Mouse (Mus musculus): ENCODE results near the gene Cacng6. TPM values are rescaled to one million over a fixed set of nuclear protein-coding genes. Genes with fewer than 3 reads are reported as not detected.
A peak's percentile ranks its signal among the peaks of the same experiment; 100 is the strongest.

Cacng6 gene
- polyA plus RNA-seq, 1 experiment from 2014 or later = 0.09 TPM

- no peaks in the 10 kb centered on the region for H3K36me3 ChIP-seq (ENCODE audit: control insufficient read depth, insufficient read depth, low read length)
- WGBS = 74% methylated on average over 4 of the region's 4 CpGs
- H3K27me3 ChIP-seq (replicated peaks; ENCODE audit: control insufficient read depth, insufficient read depth, low read length) = no peaks in the 10 kb centered on the region
- no peak overlapping the region for H3K9ac ChIP-seq (ENCODE audit: low read length)
- no peak overlapping the region for H3K4me3 ChIP-seq (ENCODE audit: low read depth, low read length)
- no peaks in the 10 kb centered on the region for H3K4me1 ChIP-seq (ENCODE audit: control insufficient read depth, insufficient read depth, low read length)
- ATAC-seq = no peak
- DNase-seq (ENCODE audit: low spot score) = no peak
- H3K4me2 ChIP-seq (ENCODE audit: low read length) = no peak overlapping the region
- H3K27ac ChIP-seq (ENCODE audit: low read depth, low read length) = no peak overlapping the region
- no peaks in the 10 kb centered on the region for H3K9me3 ChIP-seq (replicated peaks; ENCODE audit: control insufficient read depth, low read length)
Measured at GRCm38 (mm10) chr7:3447026-3447425, 23.0 kb downstream of the Cacng6 start.

- no peaks in the 10 kb centered on the region for H3K36me3 ChIP-seq (ENCODE audit: control insufficient read depth, insufficient read depth, low read length)
- no peaks in the 10 kb centered on the region for H3K9me3 ChIP-seq (replicated peaks; ENCODE audit: control insufficient read depth, low read length)
- H3K4me3 ChIP-seq (ENCODE audit: low read depth, low read length) = no peak overlapping the region
- H3K27me3 ChIP-seq (replicated peaks; ENCODE audit: control insufficient read depth, insufficient read depth, low read length) = no peaks in the 10 kb centered on the region
- H3K9ac ChIP-seq (ENCODE audit: low read length) = no peak overlapping the region
- H3K27ac ChIP-seq (ENCODE audit: low read depth, low read length) = no peak overlapping the region
- DNase-seq (ENCODE audit: low spot score) (peak; percentile 78), ATAC-seq (peak; percentile 79)
- H3K4me2 ChIP-seq (ENCODE audit: low read length) = no peak overlapping the region
- no peaks in the 10 kb centered on the region for H3K4me1 ChIP-seq (ENCODE audit: control insufficient read depth, insufficient read depth, low read length)
- WGBS = 17% methylated on average over 15 of the region's 15 CpGs
Measured at GRCm38 (mm10) chr7:3448737-3449454, 24.9 kb downstream of the Cacng6 start.

DNA sequence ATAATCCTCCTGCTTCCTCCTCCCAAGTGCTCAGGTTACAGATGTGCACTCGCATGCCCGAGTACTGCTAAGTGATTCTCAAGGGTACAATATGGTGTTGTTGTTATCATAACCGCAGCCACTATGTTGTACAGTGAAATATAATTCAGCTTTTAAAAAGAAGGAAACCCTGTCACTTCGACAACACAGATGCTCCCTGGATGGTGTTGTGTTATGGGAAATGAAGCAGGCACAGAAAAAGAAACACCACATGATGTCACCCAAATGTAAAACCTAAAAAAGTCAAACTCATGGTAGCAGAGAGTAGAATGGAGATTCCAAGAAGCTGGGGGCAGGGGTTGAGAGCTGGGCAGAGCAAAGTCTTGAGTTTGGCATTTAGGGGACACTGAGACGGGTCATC is 26.7 kb downstream of the Cacng6 start:
- Histone ChIP-seq H3K9ac (ENCODE audit: low read length) (no peak overlapping the region), H3K4me2 (ENCODE audit: low read length) (no peak overlapping the region), H3K9me3 (replicated peaks; ENCODE audit: control insufficient read depth, low read length) (no peaks in the 10 kb centered on the region), H3K27me3 (replicated peaks; ENCODE audit: control insufficient read depth, insufficient read depth, low read length) (no peaks in the 10 kb centered on the region), H3K4me1 (ENCODE audit: control insufficient read depth, insufficient read depth, low read length) (no peaks in the 10 kb centered on the region), H3K27ac (ENCODE audit: low read depth, low read length) (no peak overlapping the region), H3K4me3 (ENCODE audit: low read depth, low read length) (no peak overlapping the region), H3K36me3 (ENCODE audit: control insufficient read depth, insufficient read depth, low read length) (no peaks in the 10 kb centered on the region)
- DNase-seq (ENCODE audit: low spot score) = no peak
- 77% methylated on average over 5 of the region's 5 CpGs for WGBS
- ATAC-seq = no peak

DNA sequence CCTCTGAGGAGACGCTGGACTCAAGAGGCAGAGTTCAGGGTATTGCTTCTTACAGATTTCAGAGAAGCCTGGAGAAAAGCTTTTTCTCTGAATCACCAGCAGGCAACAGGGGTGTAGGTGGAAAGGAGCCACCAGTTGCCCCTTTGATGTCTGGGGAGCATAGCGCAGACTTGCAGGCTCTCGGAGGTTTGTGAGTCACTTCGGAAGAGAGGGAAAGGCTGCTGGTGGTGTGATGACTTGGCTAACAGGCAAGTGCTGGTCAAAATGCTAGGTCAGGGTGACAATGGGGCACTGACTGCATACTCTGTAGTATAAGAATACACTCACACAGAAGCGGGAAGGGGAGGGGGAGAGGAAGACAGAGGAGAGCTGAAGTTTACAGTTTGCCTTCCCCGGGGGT is 27.2 kb downstream of the Cacng6 start:
- Histone ChIP-seq H3K4me3 (ENCODE audit: low read depth, low read length) (no peak overlapping the region), H3K27me3 (replicated peaks; ENCODE audit: control insufficient read depth, insufficient read depth, low read length) (no peaks in the 10 kb centered on the region), H3K27ac (ENCODE audit: low read depth, low read length) (no peak overlapping the region), H3K4me1 (ENCODE audit: control insufficient read depth, insufficient read depth, low read length) (no peaks in the 10 kb centered on the region), H3K36me3 (ENCODE audit: control insufficient read depth, insufficient read depth, low read length) (no peaks in the 10 kb centered on the region), H3K9me3 (replicated peaks; ENCODE audit: control insufficient read depth, low read length) (no peaks in the 10 kb centered on the region), H3K9ac (ENCODE audit: low read length) (no peak overlapping the region), H3K4me2 (ENCODE audit: low read length) (no peak overlapping the region)
- DNase-seq (ENCODE audit: low spot score) (no peak), ATAC-seq (no peak)
- WGBS = 53% methylated on average over 6 of the region's 6 CpGs

- H3K27ac ChIP-seq (ENCODE audit: low read depth, low read length) = no peak overlapping the region
- no peaks in the 10 kb centered on the region for H3K4me1 ChIP-seq (ENCODE audit: control insufficient read depth, insufficient read depth, low read length)
- 60% methylated on average over 12 of the region's 12 CpGs for WGBS
- H3K9me3 ChIP-seq (replicated peaks; ENCODE audit: control insufficient read depth, low read length) = no peaks in the 10 kb centered on the region
- no peak overlapping the region for H3K4me3 ChIP-seq (ENCODE audit: low read depth, low read length)
- no peak for ATAC-seq
- H3K36me3 ChIP-seq (ENCODE audit: control insufficient read depth, insufficient read depth, low read length) = no peaks in the 10 kb centered on the region
- no peaks in the 10 kb centered on the region for H3K27me3 ChIP-seq (replicated peaks; ENCODE audit: control insufficient read depth, insufficient read depth, low read length)
- no peak overlapping the region for H3K9ac ChIP-seq (ENCODE audit: low read length)
- DNase-seq (ENCODE audit: low spot score) = no peak
- H3K4me2 ChIP-seq (ENCODE audit: low read length) = no peak overlapping the region
Measured at GRCm38 (mm10) chr7:3452821-3453485, 29.0 kb downstream of the Cacng6 start.

DNA sequence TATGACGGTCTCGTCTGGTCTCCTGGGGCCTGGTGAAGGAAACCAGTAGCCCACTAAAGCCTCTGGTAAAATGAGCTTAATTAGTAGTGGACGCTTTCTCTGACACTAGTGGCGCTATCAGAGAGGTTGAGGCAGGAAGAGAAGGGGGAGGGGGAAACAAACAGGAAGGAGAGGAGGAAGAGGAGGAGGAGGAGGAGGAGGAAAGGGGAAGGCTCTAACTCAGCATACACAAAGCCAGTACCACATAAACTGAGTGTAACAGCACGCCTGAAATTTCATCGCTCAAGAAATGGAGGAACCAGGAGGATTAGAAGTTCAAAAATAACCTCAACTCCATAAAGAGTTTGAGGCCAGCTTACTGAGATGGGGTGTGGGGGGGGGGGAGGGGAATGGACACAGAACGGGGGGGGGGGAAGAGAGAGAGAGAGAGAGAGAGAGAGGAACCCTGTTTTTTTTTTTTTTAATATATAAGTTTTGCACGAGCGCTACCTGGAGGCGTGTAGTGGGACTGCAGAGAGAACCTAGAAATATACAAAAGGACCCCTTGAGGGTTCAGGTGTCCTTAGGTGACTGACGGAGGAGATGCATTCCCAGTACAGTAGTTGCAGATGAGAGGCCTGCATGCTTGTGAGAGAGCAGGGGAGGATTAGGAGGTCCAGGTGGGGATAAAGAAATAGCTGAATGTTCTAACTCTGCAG is 29.6 kb downstream of the Cacng6 start:
- Histone ChIP-seq H3K9ac (ENCODE audit: low read length) (no peak overlapping the region), H3K36me3 (ENCODE audit: control insufficient read depth, insufficient read depth, low read length) (no peaks in the 10 kb centered on the region), H3K4me1 (ENCODE audit: control insufficient read depth, insufficient read depth, low read length) (no peaks in the 10 kb centered on the region), H3K9me3 (replicated peaks; ENCODE audit: control insufficient read depth, low read length) (no peaks in the 10 kb centered on the region), H3K27ac (ENCODE audit: low read depth, low read length) (no peak overlapping the region), H3K4me3 (ENCODE audit: low read depth, low read length) (no peak overlapping the region), H3K27me3 (replicated peaks; ENCODE audit: control insufficient read depth, insufficient read depth, low read length) (no peaks in the 10 kb centered on the region), H3K4me2 (ENCODE audit: low read length) (no peak overlapping the region)
- DNase-seq (ENCODE audit: low spot score) = peak; percentile 25
- 63% methylated on average over 10 of the region's 11 CpGs for WGBS
- no peak for ATAC-seq

GRCm38 (mm10) chr7:3457111-3457840 is 33.3 kb downstream of the Cacng6 start:
- H3K9ac ChIP-seq (ENCODE audit: low read length) = no peak overlapping the region
- H3K36me3 ChIP-seq (ENCODE audit: control insufficient read depth, insufficient read depth, low read length) = no peaks in the 10 kb centered on the region
- DNase-seq (ENCODE audit: low spot score) = no peak
- no peak overlapping the region for H3K27ac ChIP-seq (ENCODE audit: low read depth, low read length)
- H3K4me3 ChIP-seq (ENCODE audit: low read depth, low read length) = no peak overlapping the region
- no peaks in the 10 kb centered on the region for H3K9me3 ChIP-seq (replicated peaks; ENCODE audit: control insufficient read depth, low read length)
- H3K4me1 ChIP-seq (ENCODE audit: control insufficient read depth, insufficient read depth, low read length) = no peaks in the 10 kb centered on the region
- ATAC-seq = no peak
- H3K27me3 ChIP-seq (replicated peaks; ENCODE audit: control insufficient read depth, insufficient read depth, low read length) = no peaks in the 10 kb centered on the region
- no peak overlapping the region for H3K4me2 ChIP-seq (ENCODE audit: low read length)
- 95% methylated on average over 10 of the region's 10 CpGs for WGBS

DNA sequence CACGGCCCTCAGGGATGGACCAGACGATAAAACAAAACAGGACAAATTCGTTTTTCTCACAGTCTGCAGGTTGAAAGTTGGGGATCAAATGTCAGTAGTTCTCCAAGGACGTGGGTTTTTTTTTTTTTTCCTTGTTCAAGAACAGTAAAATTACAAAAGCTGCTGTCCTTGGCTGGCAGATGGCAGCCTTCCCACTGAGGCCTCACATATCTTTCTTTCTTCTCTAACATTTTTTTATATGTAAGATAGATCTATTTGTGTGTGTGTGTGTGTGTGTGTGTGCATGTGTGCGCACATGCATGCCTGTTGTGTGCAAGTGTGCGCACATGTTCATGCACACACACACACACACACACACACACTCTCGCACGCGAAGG is 33.8 kb downstream of the Cacng6 start:
- Histone ChIP-seq H3K9me3 (replicated peaks; ENCODE audit: control insufficient read depth, low read length) (no peaks in the 10 kb centered on the region), H3K4me1 (ENCODE audit: control insufficient read depth, insufficient read depth, low read length) (no peaks in the 10 kb centered on the region), H3K4me2 (ENCODE audit: low read length) (no peak overlapping the region), H3K9ac (ENCODE audit: low read length) (no peak overlapping the region), H3K4me3 (ENCODE audit: low read depth, low read length) (no peak overlapping the region), H3K27ac (ENCODE audit: low read depth, low read length) (no peak overlapping the region), H3K36me3 (ENCODE audit: control insufficient read depth, insufficient read depth, low read length) (no peaks in the 10 kb centered on the region), H3K27me3 (replicated peaks; ENCODE audit: control insufficient read depth, insufficient read depth, low read length) (no peaks in the 10 kb centered on the region)
- DNase-seq (ENCODE audit: low spot score) (no peak), ATAC-seq (no peak)
- WGBS = 81% methylated on average over 9 of the region's 9 CpGs
